Mouse (Mus musculus) telencephalon, adult 2 months (tissue): ENCODE results near the gene Stac2.

Source experiments
- DNase-seq: peaks from one replicate; pipeline ENCODE4 v3.0.0-alpha.2; 2011; ENCODE audit warnings: low read depth, low spot score

Stac2 gene

GRCm38 (mm10) chr11:98021565-98022252 is 31.6 kb downstream of the Stac2 start:
- DNase-seq: no peak

GRCm38 (mm10) chr11:98021118-98021517 is 32.1 kb downstream of the Stac2 start:
- no peak for DNase-seq

DNA sequence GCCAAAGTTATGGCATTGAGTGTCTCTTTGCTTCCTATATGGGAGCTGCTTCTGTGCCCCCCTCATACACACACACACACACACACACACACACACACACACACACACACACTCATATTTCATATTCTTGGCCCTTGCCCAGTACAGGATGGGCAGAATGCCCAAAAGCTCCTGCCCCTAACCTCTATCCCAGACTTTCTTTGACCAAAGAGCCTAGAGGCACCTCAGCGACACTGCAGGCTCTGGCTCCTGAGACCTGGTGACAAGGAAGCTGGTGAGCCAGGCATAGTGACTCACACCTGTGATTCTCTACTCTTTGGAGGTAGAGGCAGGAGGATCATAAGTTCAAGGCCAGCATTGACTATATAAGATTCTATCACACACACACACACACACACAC is 32.6 kb downstream of the Stac2 start:
- DNase-seq: no peak

DNA sequence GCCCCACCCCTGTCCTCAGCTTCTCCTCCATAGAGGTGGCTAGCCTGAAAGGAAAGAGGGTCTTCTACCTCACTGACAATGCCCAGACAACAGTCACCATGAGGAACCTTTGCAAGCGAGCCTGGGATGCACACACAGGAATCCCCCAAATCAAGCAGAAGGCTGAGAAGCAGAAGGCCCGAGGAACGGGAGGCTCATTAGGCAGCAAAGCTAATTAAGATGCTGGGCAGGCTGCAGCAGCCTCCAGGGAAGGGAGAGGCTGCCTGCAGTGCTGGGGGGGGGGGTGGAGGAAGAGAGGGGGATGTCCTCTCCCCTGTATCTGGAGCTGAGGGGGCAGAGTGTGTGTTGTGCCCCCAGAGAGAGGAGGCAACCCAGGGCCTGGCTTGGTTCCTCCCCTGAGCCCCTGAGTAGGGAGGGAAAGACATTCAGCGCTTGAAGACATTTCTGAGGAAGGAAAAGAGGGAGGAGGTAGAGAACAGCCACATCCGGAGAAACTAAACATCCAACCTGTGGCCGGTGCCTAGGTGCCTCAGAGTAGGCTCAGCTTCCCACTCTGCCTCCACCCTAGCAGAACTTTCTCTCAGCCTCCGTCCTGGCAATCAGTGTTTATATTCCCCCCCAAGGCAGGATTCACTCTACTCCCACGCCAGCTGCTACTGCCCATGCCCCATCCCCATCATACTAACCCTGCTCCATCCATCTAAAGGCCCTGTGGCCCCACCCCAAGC is 33.2 kb downstream of the Stac2 start:
- DNase-seq: no peak

GRCm38 (mm10) chr11:98018858-98019641 is 34.2 kb downstream of the Stac2 start:
- DNase-seq: peak; percentile 92

DNA sequence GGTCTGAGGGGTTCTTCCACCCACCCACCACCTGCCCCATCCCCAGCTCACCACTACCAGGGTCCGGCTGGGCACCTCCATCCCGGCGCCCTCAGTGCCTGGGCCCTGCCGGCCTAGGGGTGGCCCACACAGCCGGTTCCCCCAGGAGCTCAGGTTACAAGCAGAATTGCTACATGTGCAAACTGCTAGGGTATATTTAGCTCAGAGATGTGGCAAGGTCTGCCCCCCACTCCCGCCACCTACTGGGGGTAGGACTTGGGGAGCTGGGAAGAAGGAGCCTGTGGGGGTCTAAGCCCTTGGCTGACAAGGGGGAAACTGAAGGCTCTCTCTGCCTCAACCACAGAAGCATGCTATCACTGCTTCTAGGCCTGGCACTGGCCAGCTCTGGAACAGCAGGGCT is 35.0 kb downstream of the Stac2 start:
- no peak for DNase-seq

- no peak for DNase-seq
These were observed 36.4 kb downstream of the Stac2 start for GRCm38 (mm10) chr11:98016824-98017223.

DNA sequence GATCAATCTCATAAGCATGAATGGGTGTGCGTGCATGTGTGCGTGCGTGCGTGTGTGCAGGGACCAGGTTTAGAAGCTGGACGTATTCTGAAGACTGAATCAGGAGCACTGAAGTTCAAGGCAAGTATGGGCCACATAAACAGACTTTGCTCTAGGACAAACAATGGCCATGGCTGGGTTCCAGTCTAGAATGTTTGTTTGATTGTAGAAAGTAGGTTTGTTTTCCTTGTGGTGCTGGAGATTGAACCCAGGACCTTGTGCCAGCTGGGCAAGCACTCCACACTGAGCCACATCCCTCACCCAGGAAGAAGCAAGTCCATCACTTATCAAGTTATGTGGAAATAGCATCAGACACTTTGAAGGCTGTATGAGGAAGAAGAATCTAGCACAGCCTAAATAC is 37.1 kb downstream of the Stac2 start:
- no peak for DNase-seq

GRCm38 (mm10) chr11:98012831-98013230 is 40.4 kb downstream of the Stac2 start:
- no peak for DNase-seq

GRCm38 (mm10) chr11:98011716-98012115 is 41.5 kb downstream of the Stac2 start:
- no peak for DNase-seq

GRCm38 (mm10) chr11:98008087-98008486 is 45.2 kb downstream of the Stac2 start:
- no peak for DNase-seq

DNA sequence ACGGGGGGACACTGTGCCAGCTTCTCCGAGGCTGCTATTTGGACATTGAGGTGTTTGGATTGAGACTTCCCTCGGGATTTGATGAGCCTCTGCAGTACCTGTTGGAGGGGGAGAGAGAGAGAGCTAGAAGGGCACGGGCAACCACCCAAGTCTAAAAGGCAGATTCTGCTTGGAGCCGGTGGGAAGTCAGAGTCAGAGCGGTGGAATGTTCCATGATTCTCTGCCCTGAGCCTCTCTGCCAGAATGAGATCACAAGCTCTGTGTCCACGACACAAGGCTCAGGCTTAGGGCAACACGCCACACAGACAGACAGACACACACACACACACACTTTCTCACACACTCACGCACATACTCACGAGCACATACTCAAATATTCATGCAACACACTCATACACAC is 47.6 kb downstream of the Stac2 start:
- DNase-seq: no peak

GRCm38 (mm10) chr11:98005076-98005475 is 48.2 kb downstream of the Stac2 start:
- no peak for DNase-seq

DNA sequence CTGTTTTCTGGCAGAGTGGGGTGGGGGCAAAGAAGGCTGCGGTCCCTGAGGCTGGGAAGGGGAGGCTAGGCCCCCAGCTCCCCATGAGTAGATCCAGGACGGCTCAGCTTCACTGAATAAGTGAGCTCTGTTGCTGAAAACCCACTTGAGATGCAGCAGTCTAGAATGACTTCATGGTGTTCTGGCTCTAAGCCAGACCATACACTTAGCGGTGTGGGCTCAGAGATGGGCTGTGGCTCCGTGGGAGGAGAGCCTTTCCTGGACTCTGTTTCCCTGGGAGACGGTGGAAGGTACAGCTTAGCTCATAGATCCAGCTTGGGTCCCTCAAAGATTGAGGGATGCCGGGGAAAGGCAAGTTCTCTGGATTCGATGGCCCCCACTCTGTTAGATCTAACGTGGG is 49.1 kb downstream of the Stac2 start:
- peak; percentile 83 for DNase-seq

DNA sequence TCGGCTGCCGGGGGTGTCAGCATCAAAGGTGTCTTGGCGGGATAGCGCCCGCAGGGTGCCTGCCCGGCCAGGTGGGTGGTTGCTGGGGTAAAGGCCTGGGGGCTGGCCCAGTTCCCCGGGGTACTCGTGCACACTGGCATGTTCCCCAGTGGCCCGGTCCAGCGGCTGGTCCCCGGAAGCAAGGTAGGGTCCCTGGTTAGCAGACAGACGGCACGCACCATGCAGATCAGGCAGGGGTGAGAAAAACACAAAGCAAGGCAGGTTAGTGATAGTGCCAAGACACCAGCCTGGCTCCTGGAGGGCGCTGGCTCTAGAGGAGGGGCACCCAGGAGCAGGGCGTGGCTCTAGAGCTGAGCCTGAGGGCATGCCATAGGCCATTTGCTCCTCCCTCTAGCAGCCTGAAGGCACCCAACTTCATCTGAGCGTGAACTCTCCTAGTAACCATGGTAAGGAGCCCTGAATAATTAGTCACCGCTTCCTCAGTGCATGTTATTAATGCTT is 50.0 kb downstream of the Stac2 start:
- no peak for DNase-seq

DNA sequence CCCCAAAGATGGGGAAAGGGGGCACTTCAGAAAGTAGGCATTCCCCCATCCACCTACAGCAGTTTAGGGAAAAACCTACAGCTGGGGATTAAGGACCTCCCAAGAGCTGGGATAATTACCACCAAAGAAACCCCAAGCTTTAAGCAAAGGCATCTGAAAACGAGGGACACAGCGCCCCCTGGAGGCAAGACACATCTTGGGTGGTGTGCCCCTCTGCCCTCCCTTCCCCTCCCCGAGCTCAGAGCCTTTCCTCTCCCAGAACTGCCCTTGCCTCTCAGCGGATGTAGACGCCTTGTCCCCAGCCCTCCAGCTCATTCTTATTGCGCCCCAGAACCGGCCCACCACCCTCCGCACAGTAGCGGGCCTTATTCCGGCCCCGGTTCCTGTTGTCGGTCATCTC is 50.6 kb downstream of the Stac2 start:
- no peak for DNase-seq

GRCm38 (mm10) chr11:98001986-98002385 is 51.3 kb downstream of the Stac2 start:
- DNase-seq: no peak

- no peak for DNase-seq
These were observed 51.9 kb downstream of the Stac2 start for GRCm38 (mm10) chr11:98001351-98001824.

DNA sequence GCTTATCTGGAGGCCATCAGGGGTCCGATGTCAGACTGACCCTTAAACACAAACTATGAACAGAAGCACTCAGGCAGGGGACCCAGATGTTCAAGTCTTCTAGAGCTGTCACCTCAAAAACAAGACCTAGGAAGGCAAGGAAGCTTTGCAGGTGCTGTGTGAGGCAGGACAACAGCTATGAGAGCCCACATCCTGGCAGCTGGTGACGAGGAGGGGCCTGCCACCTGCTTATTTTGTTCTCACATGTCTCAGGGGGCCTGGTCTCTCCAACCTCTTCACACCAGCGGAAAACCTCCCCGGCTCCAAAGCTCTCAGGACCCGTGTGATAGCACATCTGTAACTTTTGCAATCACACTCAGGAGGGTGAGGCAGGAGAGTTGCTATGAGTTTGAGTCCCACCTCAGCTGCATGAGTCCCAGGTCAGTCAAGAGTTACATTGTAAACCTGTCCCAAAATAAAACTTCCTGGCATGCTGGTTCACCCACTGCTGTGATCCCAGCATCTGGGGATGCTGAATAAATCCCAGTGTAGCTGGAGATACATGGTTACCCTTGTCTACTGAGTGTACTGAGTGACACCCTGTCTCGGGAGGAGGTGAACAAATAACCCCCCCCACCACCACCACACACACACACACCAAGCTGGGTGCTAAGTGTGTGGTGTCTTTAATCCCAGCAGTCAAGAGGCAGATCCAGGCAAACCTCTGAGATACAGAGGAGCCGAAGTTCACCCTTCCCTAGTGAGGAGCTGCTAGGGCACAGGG is 52.7 kb downstream of the Stac2 start:
- no peak for DNase-seq

DNA sequence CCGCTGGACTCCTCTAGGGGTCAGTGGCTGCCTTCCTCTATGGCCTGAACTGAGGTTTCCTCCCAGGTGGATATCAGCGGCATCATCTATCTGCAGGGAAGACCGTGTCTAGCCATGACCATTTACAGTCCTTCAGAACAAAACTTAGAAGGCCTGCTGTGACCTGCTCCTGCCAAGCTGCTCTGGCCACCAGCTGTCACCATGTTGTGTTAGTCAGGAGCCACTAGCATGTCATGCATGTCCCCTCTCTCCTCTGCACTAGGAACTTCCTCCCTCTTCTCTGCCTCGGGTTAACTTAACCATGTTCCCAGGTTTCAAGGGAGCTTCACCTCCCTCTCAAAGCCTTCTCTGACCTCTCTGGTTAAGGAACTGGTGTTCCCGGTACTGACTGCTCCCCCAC is 53.5 kb downstream of the Stac2 start:
- DNase-seq: no peak

- peak; percentile 78 for DNase-seq
These were observed 54.2 kb downstream of the Stac2 start for GRCm38 (mm10) chr11:97998898-97999608.
